Mouse (Mus musculus) gastrocnemius, postnatal 4 days (tissue): ENCODE results near the gene Spocd1. TPM values are rescaled to one million over a fixed set of nuclear protein-coding genes. Genes with fewer than 3 reads are reported as not detected.
A peak's percentile ranks its signal among the peaks of the same experiment; 100 is the strongest.

Experiments used
- DNase-seq, 2 experiments: peaks; one replicate each; pipeline ENCODE4 v3.0.0; 2021 to 2022; ENCODE audit warnings: low spot score in 2 of 2, mixed read lengths in 2 of 2
- total RNA-seq, 2 experiments: library from RNA; stranded (reverse); gene quantifications; 2 replicates each; pipeline ENCODE4 v1.2.3; 2021

Spocd1 gene
- total RNA-seq, 2 experiments from 2014 or later: not detected

GRCm38 (mm10) chr4:129917016-129917603, 11.9 kb upstream of the Spocd1 start:
- no peak for DNase-seq

- no peak for DNase-seq
Measured at GRCm38 (mm10) chr4:129918464-129918863, 10.6 kb upstream of the Spocd1 start.

GRCm38 (mm10) chr4:129918901-129919300, 10.1 kb upstream of the Spocd1 start:
- DNase-seq: no peak

GRCm38 (mm10) chr4:129920542-129921313, 8.3 kb upstream of the Spocd1 start:
- DNase-seq: no peak

- DNase-seq: no peak
Measured at GRCm38 (mm10) chr4:129921314-129921587, 7.8 kb upstream of the Spocd1 start.

GRCm38 (mm10) chr4:129924143-129924542, 4.9 kb upstream of the Spocd1 start:
- no peak for DNase-seq

GRCm38 (mm10) chr4:129924694-129925093, 4.4 kb upstream of the Spocd1 start:
- no peak for DNase-seq

GRCm38 (mm10) chr4:129926544-129926943, 2.5 kb upstream of the Spocd1 start:
- DNase-seq: no peak

- no peak for DNase-seq
Measured at GRCm38 (mm10) chr4:129927091-129927490, 2.0 kb upstream of the Spocd1 start.

- DNase-seq: peak; percentile 72 to 81
Measured at GRCm38 (mm10) chr4:129928124-129928751, 811 bp upstream of the Spocd1 start.

GRCm38 (mm10) chr4:129933696-129934095, 4.6 kb downstream of the Spocd1 start:
- no peak for DNase-seq

- no peak for DNase-seq
Measured at GRCm38 (mm10) chr4:129934177-129934855, 5.3 kb downstream of the Spocd1 start.

GRCm38 (mm10) chr4:129951359-129951821, 22.3 kb downstream of the Spocd1 start:
- no peak for DNase-seq

GRCm38 (mm10) chr4:129952241-129952810, 23.3 kb downstream of the Spocd1 start:
- no peak for DNase-seq

GRCm38 (mm10) chr4:129954527-129954926, 25.5 kb downstream of the Spocd1 start:
- no peak for DNase-seq

- peak in 1 of 2 experiments; percentile 50 for DNase-seq
Measured at GRCm38 (mm10) chr4:129960180-129960944, 31.3 kb downstream of the Spocd1 start.

- DNase-seq: no peak
Measured at GRCm38 (mm10) chr4:129965294-129965693, 36.2 kb downstream of the Spocd1 start.

- no peak for DNase-seq
Measured at GRCm38 (mm10) chr4:129966201-129966600, 37.2 kb downstream of the Spocd1 start.

- DNase-seq: no peak
Measured at GRCm38 (mm10) chr4:129967024-129968014, 38.3 kb downstream of the Spocd1 start.
